Mouse (Mus musculus) regulatory T cell (primary cell): ENCODE results near the gene Klk13.
"Not testable (repeated sequence)": the region's sequence is repeated elsewhere in the genome, so short reads cannot be mapped to it uniquely, and the experiment has no call there.

Experiments used
- in situ Hi-C: fragments of 300-600 bp; cut with MboI, MseI; formaldehyde crosslinking; loops from one replicate; pipeline ENCODE4 v1.15.1; 2025; ENCODE audit warnings: high pct_unique_total_duplicates

Gene Klk13

GRCm38 (mm10) chr7:43712267-43712666 is at the start of gene Klk13:
Gene Klk13 (plus strand): TSS chr7:43712567.
- in situ Hi-C loops: no loop called here

GRCm38 (mm10) chr7:43662804-43663203 is 49.6 kb upstream of the Klk13 start:
- in situ Hi-C loops: no loop called here

GRCm38 (mm10) chr7:43667221-43667620 is 45.1 kb upstream of the Klk13 start:
- in situ Hi-C loops: not testable (repeated sequence)

- in situ Hi-C loops: no loop called here
Measured at GRCm38 (mm10) chr7:43668582-43668981, 43.8 kb upstream of the Klk13 start.

- in situ Hi-C loops: loop anchor here (10.0 kb wide), 2 partner anchors 86 to 574 kb away; partner anchors contain the start of genes 1700028J19Rik and 2410002F23Rik
Measured at GRCm38 (mm10) chr7:43671064-43671808, 41.1 kb upstream of the Klk13 start.

- in situ Hi-C loops: loop anchor here (10.0 kb wide), 2 partner anchors 87 to 573 kb away; partner anchors contain the start of genes 1700028J19Rik and 2410002F23Rik
Measured at GRCm38 (mm10) chr7:43671809-43672580, 40.4 kb upstream of the Klk13 start, which contains the start of gene Ctu1. Gene Ctu1 (plus strand): TSS chr7:43672016.

GRCm38 (mm10) chr7:43672581-43673260 is 39.6 kb upstream of the Klk13 start:
- in situ Hi-C loops: loop anchor here (10.0 kb wide), 2 partner anchors 88 to 572 kb away; partner anchors contain the start of genes 1700028J19Rik and 2410002F23Rik

GRCm38 (mm10) chr7:43675091-43675490 is 37.3 kb upstream of the Klk13 start:
- in situ Hi-C loops: loop anchor here (10.0 kb wide), 2 partner anchors 90 to 570 kb away; partner anchors contain the start of genes 1700028J19Rik and 2410002F23Rik

- in situ Hi-C loops: loop anchor here (10.0 kb wide), 2 partner anchors 94 to 566 kb away; partner anchors contain the start of genes 1700028J19Rik and 2410002F23Rik
Measured at GRCm38 (mm10) chr7:43678517-43678916, 33.9 kb upstream of the Klk13 start.

GRCm38 (mm10) chr7:43680960-43681359 is 31.4 kb upstream of the Klk13 start:
- in situ Hi-C loops: loop anchor here (5.0 kb wide), 1 partner anchor 201 kb away; the partner anchor contains the start of gene Klk4

- in situ Hi-C loops: loop anchor here (5.0 kb wide), 1 partner anchor 200 kb away; the partner anchor contains the start of gene Klk4
Measured at GRCm38 (mm10) chr7:43682511-43682910, 29.9 kb upstream of the Klk13 start.

- in situ Hi-C loops: no loop called here
Measured at GRCm38 (mm10) chr7:43685088-43685487, 27.3 kb upstream of the Klk13 start.

- in situ Hi-C loops: no loop called here
Measured at GRCm38 (mm10) chr7:43690118-43690517, 22.2 kb upstream of the Klk13 start, which contains the start of gene Klk14. Gene Klk14 (plus strand): TSS chr7:43690418.

GRCm38 (mm10) chr7:43710031-43710430 is 2.3 kb upstream of the Klk13 start:
- in situ Hi-C loops: no loop called here

GRCm38 (mm10) chr7:43712917-43713316 is 550 bp downstream of the Klk13 start:
- in situ Hi-C loops: no loop called here

- in situ Hi-C loops: no loop called here
Measured at GRCm38 (mm10) chr7:43713741-43714351, 1.5 kb downstream of the Klk13 start.

- in situ Hi-C loops: no loop called here
Measured at GRCm38 (mm10) chr7:43747788-43748187, 35.4 kb downstream of the Klk13 start.

- in situ Hi-C loops: no loop called here
Measured at GRCm38 (mm10) chr7:43752806-43753205, 40.4 kb downstream of the Klk13 start.

GRCm38 (mm10) chr7:43766484-43766883 is 54.1 kb downstream of the Klk13 start:
- in situ Hi-C loops: no loop called here

GRCm38 (mm10) chr7:43768597-43768996 is 56.2 kb downstream of the Klk13 start, which contains the start of gene Klk12:
Gene Klk12 (plus strand): TSS chr7:43768897.
- in situ Hi-C loops: no loop called here

- in situ Hi-C loops: loop anchor here (10.0 kb wide), 1 partner anchor 665 kb away; no protein-coding TSS in a partner anchor
Measured at GRCm38 (mm10) chr7:43769636-43770035, 57.3 kb downstream of the Klk13 start.
